In the genomic region with DNA sequence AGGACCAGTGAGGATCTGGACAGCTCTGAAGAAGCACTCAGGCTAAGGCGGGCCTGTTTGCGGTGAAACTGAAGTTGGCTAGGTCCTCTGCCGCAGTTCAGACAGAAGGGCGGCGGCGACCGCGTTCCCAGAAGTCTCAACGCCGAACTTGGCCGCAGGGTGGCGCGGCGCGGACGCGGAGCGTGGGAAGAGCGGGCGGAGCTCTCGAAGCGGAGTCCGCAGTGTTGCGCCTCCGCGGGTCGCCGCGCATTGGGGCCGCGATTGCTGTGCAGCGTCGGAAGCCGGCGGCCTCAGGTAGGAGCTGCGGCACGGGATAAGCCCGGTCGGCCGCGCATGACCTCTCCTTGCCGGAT, we compare ENCODE assay signal across 8 mouse cellular contexts. TPM values are rescaled to one million over a fixed set of nuclear protein-coding genes. Genes with fewer than 3 reads are reported as not detected.
DNase-seq lines count a peak whose midpoint lies in the region.

No protein-coding gene starts in this region.

- peak; percentile 93 to 98 for DNase-seq in adrenal gland, adult (ENCODE audit: inconsistent age in 2 of 2, low spot score in 1 of 2)
- peak; percentile 94 for DNase-seq in embryo, embryonic 10 days (ENCODE audit: low spot score)
- peak; percentile 95 for DNase-seq in gastrocnemius, postnatal 10 days
- DNase-seq in induced T-regulatory cell, adult 2 months (ENCODE audit: low read depth): peak; percentile 87
- DNase-seq in left cerebral cortex, adult 8-10 months (ENCODE audit: low spot score in 2 of 2): peak; percentile 81 to 94
- DNase-seq in right cerebral cortex, adult 2 months (ENCODE audit: low spot score in 2 of 2): peak; percentile 94
- peak; percentile 65 for DNase-seq in urinary bladder, postnatal 10 days (ENCODE audit: low spot score)

- peaks cover 44% of the 10 kb centered on the region for H3K4me1 ChIP-seq in megakaryocyte, embryonic 14.5 days

- H3K9me3 ChIP-seq in megakaryocyte, embryonic 14.5 days: no peaks in the 10 kb centered on the region

- no peaks in the 10 kb centered on the region for H3K36me3 ChIP-seq in megakaryocyte, embryonic 14.5 days (replicated peaks; ENCODE audit: low read length)

- H3K4me3 ChIP-seq in megakaryocyte, embryonic 14.5 days (replicated peaks): peak overlapping the region; percentile 99

- peaks cover 17% of the 10 kb centered on the region for H3K27me3 ChIP-seq in megakaryocyte, embryonic 14.5 days (replicated peaks)

RNA-seq across cellular contexts. Expression of gene Cd34, which starts 37.5 kb away (rescaled TPM):
- 100 to 1,000 TPM; 162 to 196 TPM for total RNA-seq in gastrocnemius, postnatal 10 days (2021)
- total RNA-seq in left cerebral cortex, adult 8-10 months (2022): 10 to 100 TPM; 58.3 to 75.9 (median 69.7) TPM
- polyA plus RNA-seq in megakaryocyte, embryonic 14.5 days (2012; ENCODE audit: insufficient read depth, low replicate concordance): 5.9 and 22.5 TPM in 2 replicates

Comparison
In these comparisons a context has a peak if more than half of its experiments do, and no peak if none do; other contexts are left out.
1. Peak in every context shown above with its lines: DNase-seq and H3K4me3 ChIP-seq.